Mouse (Mus musculus) heart, postnatal 0 days (tissue): Measurements from ENCODE around the gene Cdh12.

ENCODE experiments used
- CTCF ChIP-seq: IDR thresholded peaks from 2 replicates; pipeline ENCODE4 v1.5.1; 2016; ENCODE audit warnings: antibody characterized with exemption, control low read depth, low read depth
- EP300 ChIP-seq: IDR thresholded peaks from 2 replicates; pipeline ENCODE4 v1.6.1; 2016; ENCODE audit warnings: antibody characterized with exemption, low read depth

DNA sequence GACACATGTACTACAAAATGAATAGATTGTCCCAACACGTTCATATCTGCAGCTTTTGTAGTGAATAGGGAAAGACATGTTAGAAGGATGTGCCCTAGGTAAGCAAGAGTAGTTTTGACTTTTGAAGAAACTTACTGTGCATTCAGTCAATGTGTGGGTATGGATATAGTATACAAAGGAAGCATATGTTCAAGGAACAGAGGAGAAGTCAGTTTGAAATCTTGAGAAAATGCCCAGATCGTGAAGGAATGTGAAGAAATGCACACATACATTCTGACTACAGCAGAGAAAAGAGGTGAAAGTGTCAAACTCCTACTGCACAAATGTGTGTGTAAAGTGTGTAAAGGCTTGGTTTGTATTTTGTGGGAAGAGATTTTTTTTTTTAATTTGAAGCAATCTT is 812.3 kb downstream of the Cdh12 start:
- no peak for TF ChIP-seq CTCF
- TF ChIP-seq EP300 = no peak
